Mouse (Mus musculus): ENCODE results near the gene Acyp1. TPM values are rescaled to one million over a fixed set of nuclear protein-coding genes. Genes with fewer than 3 reads are reported as not detected.

Gene Acyp1
- polyA plus RNA-seq, 1 experiment from 2014 or later = 122 TPM

DNA sequence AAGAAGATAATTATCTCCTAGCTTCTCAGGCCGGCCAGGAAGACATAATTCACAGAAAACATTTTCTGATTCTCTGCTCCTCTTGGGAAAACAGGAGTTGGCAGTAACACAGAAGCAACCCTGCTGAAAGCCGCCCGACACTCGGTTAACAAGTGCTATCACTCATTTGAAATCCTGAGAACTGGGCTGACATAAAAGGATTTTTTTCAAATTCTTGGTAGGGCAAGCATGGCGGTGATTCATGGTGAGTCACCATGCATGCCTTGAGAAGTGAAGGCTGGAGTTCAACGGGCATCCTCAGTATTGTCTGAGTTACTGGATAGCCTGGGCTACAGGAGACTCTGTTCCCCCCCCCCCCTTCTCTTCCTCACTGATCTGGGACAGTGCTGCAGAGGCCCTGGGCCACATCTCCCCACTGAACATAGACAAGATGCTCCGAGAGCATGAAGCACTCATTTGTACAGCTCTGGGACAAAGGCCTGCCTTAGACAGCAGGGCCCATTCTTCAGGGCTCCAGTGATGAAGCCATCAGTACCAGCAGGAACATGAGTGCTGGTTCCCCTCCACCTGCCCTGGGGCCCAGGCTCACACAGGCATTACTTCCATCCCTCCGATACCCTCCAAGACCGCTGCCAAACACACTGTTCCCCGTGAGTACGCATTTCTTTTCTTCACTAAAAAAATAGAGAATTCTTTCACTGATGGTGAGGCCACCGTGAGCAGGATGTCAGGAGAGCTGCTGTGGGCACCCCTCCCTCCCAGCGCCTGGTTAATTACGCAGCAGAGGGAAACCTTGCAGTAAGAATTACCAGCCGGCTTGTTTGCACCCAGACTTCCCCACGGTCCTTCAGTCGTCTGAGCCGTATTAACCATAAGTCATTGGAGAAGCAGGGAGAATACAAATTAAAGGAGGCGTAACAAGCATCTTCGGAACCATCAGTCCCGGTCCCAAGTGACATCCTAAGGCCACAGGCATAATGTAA lies 54.6 kb downstream of the Acyp1 start:
- DNase-seq (ENCODE audit: low spot score) = no peak

DNA sequence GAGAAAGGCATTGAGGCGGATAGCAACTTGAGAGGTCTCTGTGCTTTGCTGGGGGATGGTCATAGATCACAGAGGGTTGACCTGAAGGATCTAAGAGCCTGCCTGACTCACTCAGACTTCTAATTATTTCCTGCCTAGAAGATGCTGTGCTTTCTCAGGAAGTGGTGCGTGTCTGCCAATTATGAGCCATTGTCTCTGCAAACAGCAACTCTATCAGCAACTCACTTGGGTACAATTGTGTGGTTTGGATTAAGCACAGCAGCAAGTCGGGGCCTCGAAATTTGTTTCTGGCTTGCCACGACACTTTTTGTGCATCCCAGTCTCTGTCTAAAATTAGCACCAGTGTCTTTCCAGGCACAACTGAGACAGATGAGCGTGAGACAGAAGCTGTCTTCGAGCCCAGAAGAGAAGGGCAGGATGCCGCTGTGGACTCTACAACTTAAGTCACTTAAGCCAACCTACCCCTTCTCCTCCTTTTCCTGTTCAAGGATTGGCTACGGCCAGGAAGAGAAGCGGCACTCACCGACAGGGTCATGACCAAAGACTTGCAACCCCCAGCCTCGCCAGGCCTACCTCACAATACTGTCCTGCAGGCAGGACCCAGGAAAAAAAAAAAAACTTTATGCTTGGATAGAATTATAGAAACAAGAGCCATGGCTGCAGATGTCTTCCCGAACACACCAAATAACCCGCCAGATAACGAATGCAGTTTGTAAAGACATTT lies 60.2 kb downstream of the Acyp1 start:
- DNase-seq (ENCODE audit: low spot score) = no peak

DNA sequence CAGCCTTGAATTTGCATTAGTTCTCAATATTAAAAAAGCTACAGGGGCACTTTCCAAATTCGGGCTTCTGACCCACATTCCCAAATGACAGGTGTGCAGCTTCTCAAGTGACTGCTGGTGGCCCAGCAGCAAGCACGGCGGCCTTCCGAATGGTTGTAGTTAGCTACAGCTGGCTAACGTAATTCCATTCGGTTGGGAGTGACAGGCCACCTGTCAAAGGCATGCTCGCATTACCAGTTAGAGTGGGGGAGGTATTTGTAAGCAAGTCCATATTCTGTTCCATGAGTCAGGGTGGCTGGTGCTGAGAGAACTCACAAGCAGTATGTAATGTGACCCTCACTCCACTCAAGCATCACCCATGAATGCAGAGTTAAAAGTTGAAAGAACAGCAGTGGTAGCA lies 61.0 kb downstream of the Acyp1 start:
- no peak for DNase-seq (ENCODE audit: low spot score)

Small RNA genes within 50 kb of the gene (microRNA-seq; reads per million reads assigned to microRNA genes)
- not detected for gene Mir6938 (ENCODE audit: borderline number of aligned reads)

Other genes with a start within 250 kb of the Acyp1 start
- 3.8 and 4.3 TPM in 2 replicates for gene Prox2, start 177.7 kb downstream of the Acyp1 start, polyA plus RNA-seq (2015; fragmentation: Nextera tagmentation; extraction: Ambion mirVana)
- 83.0 and 89.1 TPM in 2 replicates for gene Dlst, start 177.6 kb downstream of the Acyp1 start, polyA plus RNA-seq (2015; fragmentation: Nextera tagmentation; extraction: Ambion mirVana)
- gene Rps6kl1, start 137.2 kb downstream of the Acyp1 start, polyA plus RNA-seq (2015; fragmentation: Nextera tagmentation; extraction: Ambion mirVana) = 3.2 and 3.4 TPM in 2 replicates
- 2.0 and 2.7 TPM in 2 replicates for gene Pgf, start 110.6 kb downstream of the Acyp1 start, polyA plus RNA-seq (2015; fragmentation: Nextera tagmentation; extraction: Ambion mirVana)
- gene Eif2b2, start 69.0 kb downstream of the Acyp1 start, polyA plus RNA-seq (2015; fragmentation: Nextera tagmentation; extraction: Ambion mirVana) = 106 and 110 TPM in 2 replicates
- 6.8 and 7.1 TPM in 2 replicates for gene Mlh3, start 17.8 kb downstream of the Acyp1 start, polyA plus RNA-seq (2015; fragmentation: Nextera tagmentation; extraction: Ambion mirVana)
- 0.23 and 0.29 TPM in 2 replicates for gene Zc2hc1c, start 153 bp upstream of the Acyp1 start, polyA plus RNA-seq (2015; fragmentation: Nextera tagmentation; extraction: Ambion mirVana)
- gene Nek9, start 50.9 kb upstream of the Acyp1 start, polyA plus RNA-seq (2015; fragmentation: Nextera tagmentation; extraction: Ambion mirVana) = 12.7 and 13.1 TPM in 2 replicates
- 231 and 242 TPM in 2 replicates for gene Tmed10, start 86.4 kb upstream of the Acyp1 start, polyA plus RNA-seq (2015; fragmentation: Nextera tagmentation; extraction: Ambion mirVana)
- gene Fos, start 185.5 kb upstream of the Acyp1 start, polyA plus RNA-seq (2015; fragmentation: Nextera tagmentation; extraction: Ambion mirVana) = 3.9 and 4.9 TPM in 2 replicates